Mouse (Mus musculus) bone marrow macrophage, adult 2 months (primary cell): ENCODE measurements around the gene Erg28.

Source experiments
- CTCF ChIP-seq: IDR thresholded peaks from 2 replicates; pipeline ENCODE4 v1.5.1; 2012; ENCODE audit warnings: low read depth, mild to moderate bottlenecking, low read length, moderate library complexity
- POLR2A ChIP-seq: IDR thresholded peaks from 2 replicates; pipeline ENCODE4 v1.6.1; 2012; ENCODE audit warnings: mild to moderate bottlenecking, low read depth, low read length, borderline replicate concordance

GRCm38 (mm10) chr12:85859111-85859510, 34.8 kb upstream of the Erg28 start:
- TF ChIP-seq POLR2A (no peak), CTCF (no peak)
